Mouse (Mus musculus) G1E (cell line): Measurements from ENCODE around the gene Hltf.

Source experiments
- CTCF ChIP-seq: IDR thresholded peaks from 2 replicates; pipeline ENCODE4 v1.5.1; 2012; ENCODE audit warnings: low read depth, low read length, inconsistent platforms, mixed read lengths
- GATA1 ChIP-seq: IDR thresholded peaks from 2 replicates; pipeline ENCODE4 v1.6.1; 2012; ENCODE audit warnings: borderline replicate concordance, low read length, inconsistent platforms, mixed read lengths
- TAL1 ChIP-seq: conservative IDR thresholded peaks from 2 replicates; pipeline ENCODE4 v1.6.1; 2012; ENCODE audit warnings: low read depth, low read length, inconsistent platforms, mixed read lengths

- TF ChIP-seq CTCF, result no peak
- TF ChIP-seq GATA1, result no peak
- no peak for TF ChIP-seq TAL1
Measured at GRCm38 (mm10) chr3:20119686-20120244, 62.2 kb downstream of the Hltf start.
